Mouse (Mus musculus): ENCODE results near the gene Gm4763.

GRCm38 (mm10) chr7:24751610-24752009, 24.9 kb upstream of the Gm4763 start:
- no peak for TF ChIP-seq CTCF (IDR thresholded peaks at IDR 0.05 in 2 of 3, conservative IDR thresholded peaks at IDR 0.05 in 1 of 3; ENCODE audit: control insufficient read depth in 1 of 3, insufficient read depth in 1 of 3, low read depth in 2 of 3, low read length in 3 of 3, poor library complexity in 1 of 3, severe bottlenecking in 1 of 3)
- no peak for TF ChIP-seq POLR2A (IDR thresholded peaks at IDR 0.05; ENCODE audit: control insufficient read depth in 1 of 2, insufficient read depth in 1 of 2, low read depth in 1 of 2, low read length in 2 of 2, poor library complexity in 1 of 2)
- TF ChIP-seq BHLHE40 (IDR thresholded peaks at IDR 0.05; ENCODE audit: borderline replicate concordance, low read depth, low read length): no peak
- TF ChIP-seq HCFC1 (IDR thresholded peaks at IDR 0.05; ENCODE audit: low read depth, low read length): no peak
- TF ChIP-seq SMC3 (IDR thresholded peaks at IDR 0.05; ENCODE audit: low read depth, low read length): no peak
